Mouse (Mus musculus): ENCODE measurements at regions not wholly inside any gene's neighbourhood (a gene's known extent, or its start where the extent isn't known, plus 50 kb on each side); places are given as distances from the start of the nearest gene placed in this dataset.
"Not testable (repeated sequence)": the region's sequence is repeated elsewhere in the genome, so short reads cannot be mapped to it uniquely, and the experiment has no call there.

DNA sequence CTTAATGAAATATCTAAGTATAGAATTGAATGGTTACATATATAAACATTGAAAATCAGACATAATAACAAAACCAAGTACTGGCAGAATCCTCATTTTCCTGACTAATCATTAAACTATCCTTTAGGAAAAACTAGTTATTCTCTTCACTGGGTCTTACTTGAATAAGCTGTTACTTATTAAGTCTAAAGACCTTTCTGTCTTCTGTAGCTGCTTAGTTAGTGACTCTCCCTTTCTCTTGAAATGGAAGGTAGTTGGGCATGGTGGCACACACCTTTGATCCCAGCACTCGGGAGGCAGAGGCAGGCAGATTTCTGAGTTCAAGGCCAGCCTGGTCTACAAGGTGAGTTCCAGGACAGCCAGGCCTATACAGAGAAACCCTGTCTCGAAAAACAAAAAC is 135.9 kb upstream of the Abcb5 start:
- not testable (repeated sequence) for H3K4me3 ChIP-seq (ENCODE audit: insufficient read depth, low read length); H3K27ac ChIP-seq (ENCODE audit: insufficient read depth, low read length); H3K4me1 ChIP-seq (ENCODE audit: control insufficient read depth, insufficient read depth, low read length)

- TF ChIP-seq CTCF (IDR thresholded peaks at IDR 0.05; ENCODE audit: borderline replicate concordance, insufficient read depth, low read length): no peak
- TF ChIP-seq POLR2A (IDR thresholded peaks at IDR 0.05; ENCODE audit: low read depth, low read length): no peak
- Histone ChIP-seq H3K4me3 (ENCODE audit: insufficient read depth, low read length) (no peak overlapping the region), H3K27ac (ENCODE audit: insufficient read depth, low read length) (no peak overlapping the region), H3K4me1 (ENCODE audit: control insufficient read depth, insufficient read depth, low read length) (no peaks in the 10 kb centered on the region)
Measured at GRCm38 (mm10) chr12:119099736-119100135, 133.5 kb upstream of the Abcb5 start.

DNA sequence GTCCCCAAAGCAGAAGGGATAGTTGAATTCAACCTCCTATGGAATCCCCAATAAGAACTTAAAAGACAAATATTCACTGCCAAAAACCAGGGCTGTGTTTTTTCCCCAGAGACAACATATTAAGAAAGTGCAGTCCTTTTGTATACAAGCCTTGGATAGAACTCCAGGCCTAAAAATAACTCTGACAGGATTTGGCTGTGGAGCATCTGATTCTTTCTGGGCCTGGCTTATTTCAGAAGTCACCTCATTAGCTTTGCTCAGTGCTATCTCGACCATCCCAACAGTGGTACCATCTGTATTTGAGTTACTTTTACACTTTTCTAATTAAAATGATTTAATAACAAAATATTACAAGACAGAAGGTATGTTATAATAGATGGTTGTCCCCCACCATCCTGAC is 131.6 kb upstream of the Abcb5 start:
- H3K4me3 ChIP-seq (ENCODE audit: insufficient read depth, low read length): no peak overlapping the region
- TF ChIP-seq POLR2A (IDR thresholded peaks at IDR 0.05; ENCODE audit: low read depth, low read length) (no peak), CTCF (IDR thresholded peaks at IDR 0.05; ENCODE audit: borderline replicate concordance, insufficient read depth, low read length) (no peak)
- H3K27ac ChIP-seq (ENCODE audit: insufficient read depth, low read length): no peak overlapping the region
- H3K4me1 ChIP-seq (ENCODE audit: control insufficient read depth, insufficient read depth, low read length): no peaks in the 10 kb centered on the region

GRCm38 (mm10) chr12:119094314-119094713 is 128.1 kb upstream of the Abcb5 start:
- TF ChIP-seq POLR2A (IDR thresholded peaks at IDR 0.05; ENCODE audit: low read depth, low read length) (no peak), CTCF (IDR thresholded peaks at IDR 0.05; ENCODE audit: borderline replicate concordance, insufficient read depth, low read length) (no peak)
- no peak overlapping the region for H3K4me3 ChIP-seq (ENCODE audit: insufficient read depth, low read length)

DNA sequence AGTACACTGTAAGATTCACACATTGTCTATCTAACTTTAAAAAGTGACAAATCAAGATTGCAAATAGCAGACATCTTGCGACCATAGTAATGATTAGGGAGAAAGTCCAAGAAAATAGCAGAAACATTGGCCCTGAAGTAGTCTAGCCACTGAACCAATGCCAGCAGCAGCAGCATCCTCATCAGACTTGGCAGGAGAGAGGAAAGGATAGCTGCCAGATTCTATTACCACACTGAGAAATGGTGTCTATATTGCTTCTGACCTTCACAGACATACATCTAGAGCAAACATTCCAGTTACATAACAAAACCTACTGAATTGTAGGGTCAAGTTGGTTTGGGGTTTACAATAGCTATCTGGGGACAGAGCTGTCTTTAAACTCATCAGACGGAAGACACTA is 127.2 kb upstream of the Abcb5 start:
- TF ChIP-seq CTCF (IDR thresholded peaks at IDR 0.05; ENCODE audit: borderline replicate concordance, insufficient read depth, low read length) (no peak), POLR2A (IDR thresholded peaks at IDR 0.05; ENCODE audit: low read depth, low read length) (no peak)

More at GRCm38 (mm10) chr12:119094314-119094713, 128.1 kb upstream of the Abcb5 start:
- H3K4me1 ChIP-seq (ENCODE audit: control insufficient read depth, insufficient read depth, low read length): no peaks in the 10 kb centered on the region
- no peak overlapping the region for H3K27ac ChIP-seq (ENCODE audit: insufficient read depth, low read length)

DNA sequence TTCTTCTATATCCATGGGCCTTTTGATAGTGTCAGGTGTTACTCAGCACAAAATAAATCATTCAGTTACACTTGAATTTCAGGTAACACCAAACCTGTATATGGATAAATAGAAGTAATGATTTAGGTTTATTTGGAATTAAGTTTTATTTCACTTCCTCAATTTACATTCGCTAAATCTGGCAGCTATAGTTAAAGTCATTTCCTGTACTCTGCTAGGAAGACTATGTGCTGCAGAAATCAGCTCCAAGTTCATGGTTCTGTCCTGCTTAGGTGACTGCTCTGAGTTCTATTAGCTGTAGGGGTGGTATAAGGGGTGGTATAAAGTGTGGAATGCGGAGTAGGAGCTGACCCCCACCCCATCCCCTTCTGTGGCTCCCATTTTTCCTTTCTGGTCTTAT is 123.1 kb upstream of the Abcb5 start:
- no peak for TF ChIP-seq CTCF (IDR thresholded peaks at IDR 0.05; ENCODE audit: borderline replicate concordance, insufficient read depth, low read length)
- TF ChIP-seq POLR2A (IDR thresholded peaks at IDR 0.05; ENCODE audit: low read depth, low read length): no peak
- no peak overlapping the region for H3K4me3 ChIP-seq (ENCODE audit: insufficient read depth, low read length)
- H3K4me1 ChIP-seq (ENCODE audit: control insufficient read depth, insufficient read depth, low read length): no peaks in the 10 kb centered on the region
- no peak overlapping the region for H3K27ac ChIP-seq (ENCODE audit: insufficient read depth, low read length)

More for the DNA sequence above, 127.2 kb upstream of the Abcb5 start:
- H3K4me3 ChIP-seq (ENCODE audit: insufficient read depth, low read length): no peak overlapping the region
- no peaks in the 10 kb centered on the region for H3K4me1 ChIP-seq (ENCODE audit: control insufficient read depth, insufficient read depth, low read length)
- H3K27ac ChIP-seq (ENCODE audit: insufficient read depth, low read length): no peak overlapping the region

GRCm38 (mm10) chr12:119088666-119089065 is 122.4 kb upstream of the Abcb5 start:
- no peak overlapping the region for H3K27ac ChIP-seq (ENCODE audit: insufficient read depth, low read length)
- no peak overlapping the region for H3K4me3 ChIP-seq (ENCODE audit: insufficient read depth, low read length)
- TF ChIP-seq POLR2A (IDR thresholded peaks at IDR 0.05; ENCODE audit: low read depth, low read length): no peak
- TF ChIP-seq CTCF (IDR thresholded peaks at IDR 0.05; ENCODE audit: borderline replicate concordance, insufficient read depth, low read length): no peak
- H3K4me1 ChIP-seq (ENCODE audit: control insufficient read depth, insufficient read depth, low read length): no peaks in the 10 kb centered on the region

- H3K4me3 ChIP-seq (ENCODE audit: insufficient read depth, low read length): no peak overlapping the region
- no peak for TF ChIP-seq POLR2A (IDR thresholded peaks at IDR 0.05; ENCODE audit: low read depth, low read length)
- no peaks in the 10 kb centered on the region for H3K4me1 ChIP-seq (ENCODE audit: control insufficient read depth, insufficient read depth, low read length)
- no peak overlapping the region for H3K27ac ChIP-seq (ENCODE audit: insufficient read depth, low read length)
Measured at GRCm38 (mm10) chr12:119084814-119085213, 118.6 kb upstream of the Abcb5 start.

DNA sequence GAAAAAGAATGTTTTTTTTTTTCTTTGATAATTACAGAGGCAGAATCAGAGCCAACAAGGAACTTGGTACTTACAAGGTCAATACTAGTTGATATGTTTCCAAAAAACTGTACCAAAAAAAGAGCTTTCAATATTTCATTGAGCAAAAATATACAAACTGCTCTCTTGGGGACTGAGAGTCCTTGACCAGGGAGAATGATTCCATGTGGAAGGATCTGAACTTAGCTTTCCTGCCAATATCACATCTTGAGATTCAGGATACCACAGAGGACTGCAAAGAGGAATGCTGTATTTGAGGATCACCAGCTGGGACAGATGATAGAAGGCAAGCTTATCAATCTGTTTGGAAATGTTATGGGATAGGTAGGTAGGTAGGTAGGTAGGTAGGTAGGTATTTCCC is 116.6 kb upstream of the Abcb5 start:
- TF ChIP-seq POLR2A (IDR thresholded peaks at IDR 0.05; ENCODE audit: low read depth, low read length) (no peak), CTCF (IDR thresholded peaks at IDR 0.05; ENCODE audit: borderline replicate concordance, insufficient read depth, low read length) (no peak)
- Histone ChIP-seq H3K4me1 (ENCODE audit: control insufficient read depth, insufficient read depth, low read length) (no peaks in the 10 kb centered on the region), H3K4me3 (ENCODE audit: insufficient read depth, low read length) (no peak overlapping the region), H3K27ac (ENCODE audit: insufficient read depth, low read length) (no peak overlapping the region)

- no peaks in the 10 kb centered on the region for H3K4me1 ChIP-seq (ENCODE audit: control insufficient read depth, insufficient read depth, low read length)
- H3K4me3 ChIP-seq (ENCODE audit: insufficient read depth, low read length): no peak overlapping the region
- no peak overlapping the region for H3K27ac ChIP-seq (ENCODE audit: insufficient read depth, low read length)
- TF ChIP-seq POLR2A (IDR thresholded peaks at IDR 0.05; ENCODE audit: low read depth, low read length): no peak
- TF ChIP-seq CTCF (IDR thresholded peaks at IDR 0.05; ENCODE audit: borderline replicate concordance, insufficient read depth, low read length): no peak
Measured at GRCm38 (mm10) chr12:119075825-119076224, 109.6 kb upstream of the Abcb5 start.

- H3K4me1 ChIP-seq (ENCODE audit: control insufficient read depth, insufficient read depth, low read length): no peaks in the 10 kb centered on the region
- no peak for TF ChIP-seq POLR2A (IDR thresholded peaks at IDR 0.05; ENCODE audit: low read depth, low read length)
- no peak for TF ChIP-seq CTCF (IDR thresholded peaks at IDR 0.05; ENCODE audit: borderline replicate concordance, insufficient read depth, low read length)
- H3K27ac ChIP-seq (ENCODE audit: insufficient read depth, low read length): no peak overlapping the region
- H3K4me3 ChIP-seq (ENCODE audit: insufficient read depth, low read length): no peak overlapping the region
Measured at GRCm38 (mm10) chr12:119074742-119075478, 108.7 kb upstream of the Abcb5 start.
